Mouse (Mus musculus): ENCODE results near the gene Ppfia4.

- TF ChIP-seq CHD2 (IDR thresholded peaks at IDR 0.05; ENCODE audit: low read depth, low read length) (no peak), MAFK (IDR thresholded peaks at IDR 0.05; ENCODE audit: insufficient read depth, low read depth, low read length) (no peak), ZC3H11A (IDR thresholded peaks at IDR 0.05; ENCODE audit: borderline replicate concordance, low read depth, low read length) (no peak), HCFC1 (IDR thresholded peaks at IDR 0.05; ENCODE audit: borderline replicate concordance, insufficient read depth, low read length) (no peak), ZNF384 (IDR thresholded peaks at IDR 0.05; ENCODE audit: low read depth, low read length) (no peak)
These were observed 40.1 kb downstream of the Ppfia4 start for GRCm38 (mm10) chr1:134292601-134293000.

Data from ES-E14 (cell line).